Mouse (Mus musculus) lung, adult 2 months (tissue): Measurements from ENCODE around the gene Acad12.

Experiments
- CTCF ChIP-seq: fragments of 200-500 bp; IDR thresholded peaks from 2 replicates; pipeline ENCODE4 v1.5.1; 2011; ENCODE audit warnings: mild to moderate bottlenecking, low read length, control low read depth; ENCODE audit not compliant: insufficient read depth
- POLR2A ChIP-seq: fragments of 200-500 bp; IDR thresholded peaks from 2 replicates; pipeline ENCODE4 v1.6.1; 2011; ENCODE audit warnings: low read depth, mild to moderate bottlenecking, control low read depth, low read length, borderline replicate concordance; ENCODE audit errors: extremely low read depth

GRCm38 (mm10) chr5:121634668-121635067, 15.9 kb upstream of the Acad12 start:
- no peak for TF ChIP-seq CTCF
- TF ChIP-seq POLR2A = no peak
